Mouse (Mus musculus) liver, embryonic 14.5 days (tissue): ENCODE data around the gene Iqschfp.

Experiments
- CTCF ChIP-seq: IDR thresholded peaks from 2 replicates; pipeline ENCODE4 v1.5.1; 2016; ENCODE audit warnings: antibody characterized with exemption, low read depth, control low read depth
- EP300 ChIP-seq: IDR thresholded peaks from 2 replicates; pipeline ENCODE4 v1.6.1; 2016; ENCODE audit warnings: antibody characterized with exemption, low read depth

- TF ChIP-seq EP300 (no peak), CTCF (no peak)
Measured at GRCm38 (mm10) chr3:68483517-68483916, 591.5 kb downstream of the Iqschfp start.
